Mouse (Mus musculus): ENCODE measurements around the gene Umad1. TPM values are rescaled to one million over a fixed set of nuclear protein-coding genes. Genes with fewer than 3 reads are reported as not detected.

Gene Umad1
- 23.1 and 23.2 TPM in 2 replicates for polyA plus RNA-seq (2015; fragmentation: Nextera tagmentation; extraction: Ambion mirVana)

DNA sequence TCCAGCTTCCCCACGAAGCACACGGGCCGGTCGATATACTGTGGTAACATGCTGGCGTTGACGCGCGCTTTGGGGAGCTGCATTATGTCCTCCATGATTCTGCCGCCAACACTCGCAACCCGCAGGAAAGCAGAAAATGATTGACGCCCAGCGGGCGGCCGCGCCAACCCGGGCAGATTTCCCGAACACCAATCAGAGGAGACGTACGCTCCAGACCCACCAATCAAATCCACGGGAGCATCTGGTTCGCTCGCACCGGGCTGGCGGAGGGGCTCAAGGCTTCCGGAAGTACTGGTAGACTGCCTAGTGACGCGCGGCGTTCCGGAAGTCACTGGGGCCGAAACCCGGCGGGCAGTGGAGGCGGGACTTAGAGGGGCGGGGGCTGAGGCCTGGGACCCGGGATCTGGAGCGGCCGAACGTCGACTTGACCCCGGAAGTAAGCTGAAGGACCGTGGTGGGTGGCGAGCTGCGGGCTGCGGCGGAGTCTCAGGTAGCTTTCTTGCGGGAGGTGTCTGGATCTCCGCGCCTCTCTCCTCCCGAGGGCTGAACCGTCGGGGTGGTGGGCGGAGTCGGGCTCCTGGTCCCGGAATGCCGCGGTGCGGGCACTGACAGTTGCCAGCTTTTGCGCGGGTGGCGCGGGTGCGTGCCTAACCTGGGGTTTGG is at the start of gene Umad1, which contains the start of the genes Rpa3 and Gm45062:
TSS of gene Umad1 (plus strand) at position 285 of the 663 bp plus-strand sequence.
TSS of gene Rpa3 (minus strand) at position 170 of the 663 bp plus-strand sequence.
TSS of gene Gm45062 (plus strand) at position 447 of the 663 bp plus-strand sequence.
- Histone ChIP-seq H3K4me1 (replicated peaks) (peaks cover 8% of the 10 kb centered on the region), H3K36me3 (0 out of 2 replicates have a peak, but pooled peaks cover 8% of the 10 kb centered on the region), H3K27ac (peak within 1 kb of the TSS; percentile 81), H3K9ac (peak within 1 kb of the TSS; percentile 78), H3K4me3 (peak within 1 kb of the TSS; percentile 80), H3K9me3 (replicated peaks) (no peaks in the 10 kb centered on the region), H3K4me2 (peak within 1 kb of the TSS; percentile 87), H3K27me3 (no peaks in the 10 kb centered on the region)
- WGBS, result under 1% methylated on average over 64 of the region's 64 CpGs
- ATAC-seq (replicated peaks; ENCODE audit: insufficient number of reproducible peaks, insufficient read depth, low FRiP score, low read depth), result peak; percentile 100

DNA sequence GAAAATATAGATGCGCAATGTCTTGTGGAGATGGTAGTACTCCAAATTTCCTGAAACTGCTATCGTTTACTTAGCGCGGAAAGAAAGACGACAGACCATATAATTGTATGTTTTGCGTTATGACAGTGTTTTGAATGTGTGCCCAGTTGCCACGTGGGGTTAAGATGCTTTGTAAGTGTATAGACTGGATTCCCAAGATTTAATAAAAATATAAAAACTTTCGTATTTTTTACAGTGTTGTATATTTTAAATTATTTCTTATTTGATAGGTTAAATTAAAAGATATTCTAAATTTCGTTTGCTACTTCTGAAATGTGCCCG is 49.3 kb upstream of the Umad1 start:
- H3K9me3 ChIP-seq (replicated peaks), result no peaks in the 10 kb centered on the region
- 9% methylated on average over 10 of the region's 10 CpGs for WGBS
- H3K27me3 ChIP-seq, result no peaks in the 10 kb centered on the region
- H3K4me2 ChIP-seq, result peak overlapping the region; percentile 65
- H3K36me3 ChIP-seq, result peaks cover 8% of the 10 kb centered on the region; the same call in 1 of the 2 replicates
- H3K9ac ChIP-seq, result peak overlapping the region; percentile 90
- H3K4me3 ChIP-seq, result peak overlapping the region; percentile 95
- peak overlapping the region; percentile 97 for H3K27ac ChIP-seq
- ATAC-seq (replicated peaks; ENCODE audit: insufficient number of reproducible peaks, insufficient read depth, low FRiP score, low read depth), result no peak
- peaks cover 9% of the 10 kb centered on the region for H3K4me1 ChIP-seq (replicated peaks)

DNA sequence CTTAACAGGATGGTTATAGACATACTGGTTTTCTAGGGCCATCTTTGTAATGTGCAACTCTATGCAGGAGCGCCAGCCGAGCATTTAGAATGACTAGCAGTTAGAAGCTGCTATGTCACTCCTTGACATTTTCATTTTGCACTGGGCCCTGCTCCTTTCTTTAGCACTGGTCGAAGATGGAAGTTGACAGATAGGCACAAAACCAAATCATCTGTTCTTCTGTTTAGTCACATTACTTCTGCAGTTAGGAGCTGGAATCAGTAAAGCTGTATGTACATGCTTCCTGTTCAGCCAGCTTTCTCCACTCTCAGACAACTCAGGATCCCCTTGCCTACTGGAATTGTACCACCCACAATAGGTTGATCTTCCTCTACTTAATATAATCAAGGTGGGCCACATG is 48.4 kb upstream of the Umad1 start:
- 89% methylated on average over 3 of the region's 3 CpGs for WGBS
- H3K4me3 ChIP-seq, result no peak overlapping the region
- H3K4me2 ChIP-seq, result peak overlapping the region; percentile 65; the same call in 1 of the 2 replicates
- ATAC-seq (replicated peaks; ENCODE audit: insufficient number of reproducible peaks, insufficient read depth, low FRiP score, low read depth), result no peak
- no peak overlapping the region for H3K9ac ChIP-seq
- H3K27me3 ChIP-seq, result no peaks in the 10 kb centered on the region
- H3K27ac ChIP-seq, result no peak overlapping the region
- peaks cover 16% of the 10 kb centered on the region for H3K36me3 ChIP-seq
- peaks cover 9% of the 10 kb centered on the region for H3K4me1 ChIP-seq (replicated peaks)
- H3K9me3 ChIP-seq (replicated peaks), result no peaks in the 10 kb centered on the region

DNA sequence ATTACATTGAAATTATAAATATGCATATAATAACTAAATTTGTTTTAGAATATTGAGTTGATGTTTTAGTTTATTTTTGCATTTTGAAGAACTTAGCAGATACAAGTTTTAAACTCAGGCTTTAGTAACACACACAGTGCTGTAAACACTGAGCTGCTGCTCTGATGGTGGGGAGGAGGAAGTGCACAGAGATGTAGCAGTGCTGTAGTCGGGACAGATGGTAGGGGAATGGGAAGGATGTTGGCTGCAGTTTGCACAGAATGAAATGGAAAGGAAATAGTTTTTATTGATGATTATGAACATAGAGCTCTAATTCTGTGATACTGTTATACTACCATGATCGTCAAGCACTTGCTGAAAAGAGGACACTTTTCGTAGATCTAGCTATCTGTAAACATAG is 32.1 kb upstream of the Umad1 start:
- no peak overlapping the region for H3K4me3 ChIP-seq
- WGBS, result 84% methylated on average over 3 of the region's 3 CpGs
- H3K4me2 ChIP-seq, result no peak overlapping the region
- H3K9ac ChIP-seq, result no peak overlapping the region
- no peaks in the 10 kb centered on the region for H3K4me1 ChIP-seq (replicated peaks)
- H3K9me3 ChIP-seq (replicated peaks), result no peaks in the 10 kb centered on the region
- ATAC-seq (replicated peaks; ENCODE audit: insufficient number of reproducible peaks, insufficient read depth, low FRiP score, low read depth), result no peak
- H3K36me3 ChIP-seq, result peaks cover 37% of the 10 kb centered on the region
- no peaks in the 10 kb centered on the region for H3K27me3 ChIP-seq
- no peak overlapping the region for H3K27ac ChIP-seq

DNA sequence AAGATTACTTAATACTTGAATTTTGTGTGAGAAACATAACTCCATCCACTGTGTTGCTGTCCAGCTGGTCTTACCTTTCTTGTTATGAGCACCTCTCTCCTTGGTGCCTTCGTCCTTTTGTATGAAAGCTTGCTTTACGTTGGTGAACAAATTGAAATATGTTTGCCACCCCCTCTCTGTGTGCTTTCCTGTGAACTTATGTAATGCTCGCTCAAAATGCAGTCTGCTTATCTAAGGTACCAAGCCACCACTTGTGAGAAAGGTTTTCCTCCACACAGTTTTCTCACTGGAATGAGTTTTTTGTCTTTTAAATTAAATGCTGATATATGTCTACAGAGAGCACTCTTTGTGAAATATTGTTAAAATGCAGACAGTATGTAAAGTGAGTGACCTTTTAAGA is 30.5 kb upstream of the Umad1 start:
- Histone ChIP-seq H3K27me3 (no peaks in the 10 kb centered on the region), H3K4me1 (replicated peaks) (no peaks in the 10 kb centered on the region), H3K4me2 (no peak overlapping the region), H3K36me3 (peaks cover 48% of the 10 kb centered on the region), H3K4me3 (no peak overlapping the region), H3K27ac (no peak overlapping the region), H3K9ac (no peak overlapping the region), H3K9me3 (replicated peaks) (no peaks in the 10 kb centered on the region)
- no peak for ATAC-seq (replicated peaks; ENCODE audit: insufficient number of reproducible peaks, insufficient read depth, low FRiP score, low read depth)
- WGBS, result 92% methylated on average over 3 of the region's 3 CpGs

DNA sequence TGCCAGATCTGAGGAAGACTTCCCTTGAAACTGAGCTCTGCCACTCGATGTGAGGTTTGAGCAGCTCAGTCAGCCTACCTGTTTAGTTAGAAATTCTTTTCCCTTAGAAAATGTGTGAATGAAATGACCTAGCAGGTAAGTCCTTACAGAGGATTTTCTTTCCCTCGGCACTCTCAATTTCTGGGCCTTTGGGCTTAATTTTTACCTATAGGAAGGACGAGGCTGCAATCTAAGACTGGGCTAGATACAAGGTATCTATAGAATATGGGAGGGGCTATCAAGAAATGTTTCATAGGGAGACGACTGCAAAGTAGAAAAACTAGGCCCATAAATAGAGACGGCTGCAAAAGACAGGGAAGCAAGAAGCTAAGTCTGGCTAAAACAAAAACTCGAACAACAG is 772 bp upstream of the Umad1 start:
- peak overlapping the region; percentile 68 for H3K4me2 ChIP-seq
- peak overlapping the region; percentile 78 for H3K9ac ChIP-seq
- ATAC-seq (replicated peaks; ENCODE audit: insufficient number of reproducible peaks, insufficient read depth, low FRiP score, low read depth), result no peak
- H3K27me3 ChIP-seq, result no peaks in the 10 kb centered on the region
- peak overlapping the region; percentile 80 for H3K4me3 ChIP-seq
- H3K36me3 ChIP-seq, result 0 out of 2 replicates have a peak, but pooled peaks cover 11% of the 10 kb centered on the region
- no peaks in the 10 kb centered on the region for H3K9me3 ChIP-seq (replicated peaks)
- H3K27ac ChIP-seq, result peak overlapping the region; percentile 81
- 5% methylated on average over 6 of the region's 6 CpGs for WGBS
- H3K4me1 ChIP-seq (replicated peaks), result peaks cover 8% of the 10 kb centered on the region

DNA sequence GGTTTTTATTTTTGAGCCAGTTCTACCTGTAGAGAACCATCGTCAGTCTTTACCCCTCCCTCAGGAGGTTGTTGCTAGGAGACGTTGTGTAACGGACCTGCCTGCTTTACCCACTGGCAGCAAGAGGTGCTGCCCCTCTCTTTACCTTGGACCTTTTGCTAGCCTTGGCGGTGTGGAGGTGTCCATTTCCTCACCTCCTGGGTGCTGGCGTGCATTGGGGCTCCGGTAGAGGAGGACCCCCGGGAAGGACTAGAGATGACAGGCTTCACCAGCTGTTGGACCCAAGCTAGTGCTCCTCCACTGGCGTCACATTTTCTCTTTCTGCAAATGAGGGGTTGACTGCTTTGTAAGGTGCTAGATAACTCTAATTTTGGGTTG is 568 bp downstream of the Umad1 start:
- H3K36me3 ChIP-seq, result 0 out of 2 replicates have a peak, but pooled peaks cover 4% of the 10 kb centered on the region
- H3K9ac ChIP-seq, result peak overlapping the region; percentile 69
- H3K4me3 ChIP-seq, result peak overlapping the region; percentile 80
- peak; percentile 47 for ATAC-seq (replicated peaks; ENCODE audit: insufficient number of reproducible peaks, insufficient read depth, low FRiP score, low read depth)
- WGBS, result under 1% methylated on average over 8 of the region's 8 CpGs
- H3K4me1 ChIP-seq (replicated peaks), result peaks cover 8% of the 10 kb centered on the region
- H3K27me3 ChIP-seq, result no peaks in the 10 kb centered on the region
- H3K9me3 ChIP-seq (replicated peaks), result no peaks in the 10 kb centered on the region
- peak overlapping the region; percentile 87 for H3K4me2 ChIP-seq
- peak overlapping the region; percentile 52; the same call in 1 of the 2 replicates for H3K27ac ChIP-seq

DNA sequence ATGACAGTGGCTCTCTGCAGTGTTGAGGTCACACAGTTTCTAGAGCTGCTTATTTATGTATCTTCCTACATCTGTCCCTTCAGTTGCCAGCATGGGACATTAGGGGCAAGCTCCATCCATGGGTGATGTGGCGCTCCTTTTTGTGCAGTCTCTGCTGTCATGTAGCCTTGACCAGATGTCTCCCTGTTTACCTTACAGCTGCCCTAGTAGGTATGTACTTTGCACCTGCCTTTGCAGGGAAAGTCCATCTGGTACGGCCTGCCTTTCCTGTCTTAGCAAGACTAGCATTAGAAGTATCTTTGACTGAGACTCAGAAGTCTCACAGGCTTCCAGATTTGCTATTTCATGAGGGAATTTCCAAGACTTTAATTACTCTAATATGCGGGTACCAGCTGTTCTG is 12.0 kb downstream of the Umad1 start:
- Histone ChIP-seq H3K27ac (no peak overlapping the region), H3K4me2 (no peak overlapping the region), H3K4me3 (no peak overlapping the region), H3K9ac (no peak overlapping the region), H3K36me3 (no peaks in the 10 kb centered on the region), H3K27me3 (no peaks in the 10 kb centered on the region), H3K4me1 (replicated peaks) (no peaks in the 10 kb centered on the region), H3K9me3 (replicated peaks) (no peaks in the 10 kb centered on the region)
- WGBS, result 79% methylated on average over 3 of the region's 3 CpGs
- ATAC-seq (replicated peaks; ENCODE audit: insufficient number of reproducible peaks, insufficient read depth, low FRiP score, low read depth), result no peak

DNA sequence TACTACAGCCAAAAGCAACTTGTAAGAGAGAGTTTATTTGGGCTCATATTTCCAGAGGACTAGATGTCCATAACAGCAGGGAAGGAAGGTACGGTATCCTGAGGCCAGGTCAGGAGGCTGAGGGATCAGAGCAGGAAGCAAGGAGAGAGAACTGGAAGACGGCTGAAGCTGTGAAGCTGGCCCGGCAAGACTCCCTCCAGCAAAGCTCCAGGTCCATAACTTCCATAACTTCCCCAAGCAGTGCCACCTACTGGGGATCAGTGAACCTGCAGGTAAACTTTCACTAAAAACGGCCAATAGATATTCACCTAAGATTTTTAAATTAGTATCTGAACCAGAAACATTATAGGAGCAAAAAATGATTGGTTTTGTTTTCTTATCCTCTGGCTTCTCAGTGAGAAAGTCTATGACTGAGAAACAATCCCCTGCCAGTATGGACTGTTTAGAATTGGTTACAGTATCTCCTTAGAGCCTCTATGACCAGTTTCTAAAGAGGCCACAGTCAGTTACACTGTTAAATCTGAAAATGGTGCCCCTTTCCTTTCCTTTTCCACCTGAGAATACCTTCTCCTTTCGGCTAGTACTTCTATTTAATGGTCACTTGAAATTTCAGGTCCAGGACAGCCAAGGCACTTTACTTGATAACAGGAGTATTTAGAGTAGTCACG is 15.4 kb downstream of the Umad1 start:
- 34% methylated on average over 6 of the region's 6 CpGs for WGBS
- peaks cover 3% of the 10 kb centered on the region; the same call in 1 of the 2 replicates for H3K4me1 ChIP-seq (replicated peaks)
- H3K27ac ChIP-seq, result no peak overlapping the region
- H3K4me2 ChIP-seq, result 0 out of 2 replicates have a peak overlapping the region, but pooled peaks have one; percentile 34
- H3K36me3 ChIP-seq, result no peaks in the 10 kb centered on the region
- H3K9ac ChIP-seq, result no peak overlapping the region
- H3K27me3 ChIP-seq, result no peaks in the 10 kb centered on the region
- no peak overlapping the region for H3K4me3 ChIP-seq
- no peak for ATAC-seq (replicated peaks; ENCODE audit: insufficient number of reproducible peaks, insufficient read depth, low FRiP score, low read depth)
- no peaks in the 10 kb centered on the region for H3K9me3 ChIP-seq (replicated peaks)

DNA sequence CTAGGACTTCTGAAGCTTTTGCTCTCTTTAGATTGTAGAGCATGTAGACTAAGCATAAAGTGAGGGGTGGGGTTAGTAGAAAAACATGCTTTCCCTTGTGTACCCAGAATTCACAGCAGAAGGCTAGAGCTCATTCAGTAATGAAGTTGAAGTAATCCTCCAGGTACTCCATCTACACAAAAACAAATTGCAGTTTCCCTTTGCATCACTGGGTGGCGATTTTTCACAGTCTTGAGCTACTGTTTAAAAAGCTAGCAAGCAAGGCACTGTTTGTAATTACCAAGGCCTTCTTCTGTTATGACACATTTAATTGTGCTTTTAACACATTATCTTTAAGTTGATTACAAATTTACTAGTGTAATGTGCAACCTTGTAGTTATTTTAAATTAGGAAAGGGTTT is 16.0 kb downstream of the Umad1 start:
- Histone ChIP-seq H3K9ac (no peak overlapping the region), H3K36me3 (no peaks in the 10 kb centered on the region), H3K4me3 (no peak overlapping the region), H3K27ac (no peak overlapping the region), H3K9me3 (replicated peaks) (no peaks in the 10 kb centered on the region), H3K4me2 (no peak overlapping the region), H3K4me1 (replicated peaks) (peaks cover 3% of the 10 kb centered on the region; the same call in 1 of the 2 replicates), H3K27me3 (no peaks in the 10 kb centered on the region)
- ATAC-seq (replicated peaks; ENCODE audit: insufficient number of reproducible peaks, insufficient read depth, low FRiP score, low read depth), result no peak
- 5% methylated on average over 1 of the region's 1 CpGs for WGBS

DNA sequence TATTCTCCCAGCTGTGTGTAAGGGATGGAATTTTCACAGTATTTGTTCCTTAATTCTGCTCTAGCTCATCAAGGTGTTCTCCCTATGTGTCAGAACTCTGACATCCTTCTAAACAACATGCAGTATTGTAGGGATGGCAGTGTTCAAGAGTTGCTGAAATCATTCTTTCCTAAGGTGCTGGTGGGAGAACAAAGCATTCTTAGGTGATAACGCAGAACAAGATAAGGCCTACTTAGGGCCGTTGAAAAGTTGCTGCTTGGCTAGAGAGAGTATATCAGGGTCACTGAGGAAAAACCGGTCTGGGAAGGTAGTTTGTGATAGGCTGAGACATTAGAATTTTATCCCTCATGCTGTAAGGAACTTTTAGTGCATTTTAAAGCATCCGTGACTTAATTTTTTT is 17.3 kb downstream of the Umad1 start:
- H3K4me1 ChIP-seq (replicated peaks), result peaks cover 3% of the 10 kb centered on the region; the same call in 1 of the 2 replicates
- no peak overlapping the region; the same call in 1 of the 2 replicates for H3K9ac ChIP-seq
- no peak overlapping the region for H3K4me2 ChIP-seq
- no peaks in the 10 kb centered on the region for H3K27me3 ChIP-seq
- H3K27ac ChIP-seq, result no peak overlapping the region
- no peak for ATAC-seq (replicated peaks; ENCODE audit: insufficient number of reproducible peaks, insufficient read depth, low FRiP score, low read depth)
- H3K36me3 ChIP-seq, result no peaks in the 10 kb centered on the region
- no peak overlapping the region for H3K4me3 ChIP-seq
- no peaks in the 10 kb centered on the region for H3K9me3 ChIP-seq (replicated peaks)
- 27% methylated on average over 4 of the region's 4 CpGs for WGBS
